Mouse (Mus musculus) intestine, postnatal 0 days (tissue): ENCODE data around the gene Zxdc. TPM values are rescaled to one million over a fixed set of nuclear protein-coding genes. Genes with fewer than 3 reads are reported as not detected.

ENCODE experiments used
- ATAC-seq: fragments of 200-750 bp; cut with Nextera tagmentation; 2 replicates; pipeline ENCODE4 v1.8.0; 2017; ENCODE audit warnings: mild to moderate bottlenecking, moderate TSS enrichment, moderate library complexity
- H3K27ac ChIP-seq: fragments of 300-500 bp; sonication (generic); 2 replicates; pipeline ENCODE4 v1.5.1; 2014; ENCODE audit warnings: mild to moderate bottlenecking, low read depth, low read length, moderate library complexity
- H3K27me3 ChIP-seq: fragments of 300-500 bp; sonication (generic); replicated peaks from 2 replicates; pipeline ENCODE4 v1.6.1; 2014; ENCODE audit warnings: low read length, mixed read lengths; ENCODE audit not compliant: control insufficient read depth, insufficient read depth
- H3K36me3 ChIP-seq: fragments of 300-500 bp; sonication (generic); 2 replicates; pipeline ENCODE4 v1.6.1; 2014; ENCODE audit warnings: mild to moderate bottlenecking, moderate library complexity; ENCODE audit not compliant: control insufficient read depth, insufficient read depth
- H3K4me1 ChIP-seq: fragments of 300-500 bp; sonication (generic); replicated peaks from 2 replicates; pipeline ENCODE4 v1.6.1; 2014; ENCODE audit warnings: antibody characterized with exemption, low read length, mixed read lengths; ENCODE audit not compliant: control insufficient read depth, insufficient read depth
- H3K4me2 ChIP-seq: fragments of 300-500 bp; sonication (generic); replicated peaks from 2 replicates; pipeline ENCODE4 v1.6.1; 2014; ENCODE audit warnings: low read depth, mild to moderate bottlenecking, moderate library complexity
- H3K4me3 ChIP-seq: fragments of 300-500 bp; sonication (generic); 2 replicates; pipeline ENCODE4 v1.5.1; 2014; ENCODE audit warnings: low read depth, low read length
- H3K9ac ChIP-seq: fragments of 300-500 bp; sonication (generic); 2 replicates; pipeline ENCODE4 v1.6.1; 2014; ENCODE audit warnings: mild to moderate bottlenecking, low read depth, low read length
- H3K9me3 ChIP-seq: fragments of 300-500 bp; sonication (generic); 2 replicates; pipeline ENCODE4 v1.6.1; 2016; ENCODE audit warnings: mixed run types; ENCODE audit not compliant: control insufficient read depth
- CTCF ChIP-seq: sonication (generic); IDR thresholded peaks from 2 replicates; pipeline ENCODE4 v1.5.1; 2016; ENCODE audit warnings: low read depth, mild to moderate bottlenecking, control low read depth, antibody characterized with exemption, moderate library complexity
- WGBS: fragments of 180-500 bp; shearing (Covaris S2); extraction: QIAGEN DNeasy Blood & Tissue Kit; methylation state at CpG from one replicate; pipeline ENCODE4 v1.1.7; 2014; 5-methylcytosine and 5-hydroxymethylcytosine counted together
- polyA plus RNA-seq: library from polyadenylated mRNA; unstranded; fragments of >200 nt; fragmentation: Nextera tagmentation; extraction: Ambion mirVana; gene quantifications from 2 replicates; pipeline ENCODE4 v1.2.1, GENCODE M21; 2015

Zxdc gene
- polyA plus RNA-seq, 1 experiment from 2014 or later, result 5.3 TPM

GRCm38 (mm10) chr6:90436192-90436907, 67.1 kb downstream of the Zxdc start:
- TF ChIP-seq CTCF, result no peak
- Histone ChIP-seq H3K9ac (no peak overlapping the region), H3K36me3 (no peaks in the 10 kb centered on the region), H3K9me3 (no peaks in the 10 kb centered on the region), H3K27me3 (no peaks in the 10 kb centered on the region), H3K27ac (no peak overlapping the region), H3K4me3 (no peak overlapping the region), H3K4me2 (no peak overlapping the region), H3K4me1 (no peaks in the 10 kb centered on the region)
- 76% methylated on average over 10 of the region's 10 CpGs for WGBS
- no peak for ATAC-seq

- WGBS, result 92% methylated on average over 3 of the region's 3 CpGs
- Histone ChIP-seq H3K4me3 (no peak overlapping the region), H3K4me1 (no peaks in the 10 kb centered on the region), H3K9ac (no peak overlapping the region), H3K36me3 (no peaks in the 10 kb centered on the region), H3K4me2 (no peak overlapping the region), H3K27ac (no peak overlapping the region), H3K9me3 (no peaks in the 10 kb centered on the region), H3K27me3 (no peaks in the 10 kb centered on the region)
- ATAC-seq, result no peak
- TF ChIP-seq CTCF, result no peak
Measured at GRCm38 (mm10) chr6:90437041-90437440, 67.7 kb downstream of the Zxdc start.

DNA sequence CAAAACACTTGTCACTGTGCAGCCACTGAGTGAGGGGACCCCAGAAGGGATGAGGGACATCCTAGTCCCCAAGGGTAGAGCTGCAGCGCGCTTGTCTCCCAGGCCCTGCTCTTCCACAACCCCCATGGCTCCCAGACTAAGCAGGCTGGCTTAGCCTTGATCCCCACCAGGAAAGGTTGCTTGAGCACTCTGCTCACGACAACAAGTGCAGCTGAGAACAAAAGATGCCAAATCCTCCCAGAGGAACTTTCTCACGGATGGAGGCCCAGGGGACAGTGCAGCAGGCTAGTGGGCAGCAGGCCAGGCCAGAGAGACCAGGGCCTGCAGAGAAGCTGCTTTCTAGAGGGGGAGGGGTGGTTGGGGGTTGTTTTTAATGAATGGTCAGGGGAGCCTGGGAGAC, 77.6 kb downstream of the Zxdc start:
- ATAC-seq, result no peak
- Histone ChIP-seq H3K4me2 (no peak overlapping the region), H3K9me3 (no peaks in the 10 kb centered on the region), H3K4me3 (no peak overlapping the region), H3K9ac (no peak overlapping the region), H3K27ac (no peak overlapping the region), H3K27me3 (no peaks in the 10 kb centered on the region; the same call in 1 of the 2 replicates), H3K4me1 (0 out of 2 replicates have a peak, but pooled peaks cover 4% of the 10 kb centered on the region), H3K36me3 (no peaks in the 10 kb centered on the region)
- no peak for TF ChIP-seq CTCF
- 54% methylated on average over 4 of the region's 4 CpGs for WGBS

- peak; percentile 91 for TF ChIP-seq CTCF
- Histone ChIP-seq H3K27ac (no peak overlapping the region), H3K36me3 (no peaks in the 10 kb centered on the region), H3K4me1 (0 out of 2 replicates have a peak, but pooled peaks cover 4% of the 10 kb centered on the region), H3K9ac (no peak overlapping the region), H3K4me2 (no peak overlapping the region), H3K9me3 (no peaks in the 10 kb centered on the region), H3K4me3 (no peak overlapping the region), H3K27me3 (no peaks in the 10 kb centered on the region; the same call in 1 of the 2 replicates)
- 23% methylated on average over 7 of the region's 7 CpGs for whole genome bisulfite sequencing
- no peak for ATAC-seq
Measured at GRCm38 (mm10) chr6:90450179-90450578, 80.9 kb downstream of the Zxdc start.

DNA sequence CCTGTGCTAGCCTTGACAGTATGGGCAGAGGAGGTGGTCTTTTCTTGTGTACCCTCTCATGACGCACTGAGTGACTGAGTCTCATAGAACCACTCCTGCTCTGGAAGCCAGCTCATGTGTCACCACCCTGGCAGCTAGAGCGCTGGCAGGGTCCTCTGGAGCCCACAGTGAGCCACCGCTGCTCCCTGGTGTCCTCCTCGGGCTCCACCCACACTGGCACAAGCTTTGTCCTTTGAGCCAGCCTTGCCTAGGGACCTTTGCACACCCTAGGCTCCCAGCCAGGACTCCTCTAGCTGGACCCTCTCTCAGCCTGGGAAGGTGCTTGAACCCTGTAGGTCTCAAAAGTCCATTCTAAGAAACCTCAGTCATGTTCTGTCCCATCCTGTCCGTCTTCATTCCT, 81.4 kb downstream of the Zxdc start:
- 65% methylated on average over 5 of the region's 5 CpGs for WGBS
- H3K9me3 ChIP-seq, result no peaks in the 10 kb centered on the region
- ATAC-seq, result 0 out of 2 replicates have a peak, but pooled peaks have one; percentile 29
- no peak for TF ChIP-seq CTCF
- no peak overlapping the region for H3K9ac ChIP-seq
- H3K27ac ChIP-seq, result no peak overlapping the region
- no peaks in the 10 kb centered on the region for H3K36me3 ChIP-seq
- H3K4me2 ChIP-seq, result no peak overlapping the region
- H3K4me1 ChIP-seq, result 0 out of 2 replicates have a peak, but pooled peaks cover 4% of the 10 kb centered on the region
- H3K4me3 ChIP-seq, result no peak overlapping the region
- H3K27me3 ChIP-seq, result no peaks in the 10 kb centered on the region; the same call in 1 of the 2 replicates

- ATAC-seq, result no peak
Measured at GRCm38 (mm10) chr6:90451512-90451911, 82.2 kb downstream of the Zxdc start.

More at GRCm38 (mm10) chr6:90451512-90451911, 82.2 kb downstream of the Zxdc start:
- Histone ChIP-seq H3K9me3 (no peaks in the 10 kb centered on the region), H3K27ac (no peak overlapping the region), H3K9ac (no peak overlapping the region), H3K4me1 (0 out of 2 replicates have a peak, but pooled peaks cover 4% of the 10 kb centered on the region), H3K27me3 (no peaks in the 10 kb centered on the region; the same call in 1 of the 2 replicates), H3K4me3 (no peak overlapping the region), H3K36me3 (no peaks in the 10 kb centered on the region), H3K4me2 (no peak overlapping the region)
- TF ChIP-seq CTCF, result no peak
- 84% methylated on average over 5 of the region's 5 CpGs for WGBS
